Comparison of ENCODE assay signal across 8 mouse cellular contexts in genomic region chr8:109737237-109738048, GRCm38 (mm10). TPM values are rescaled to one million over a fixed set of nuclear protein-coding genes. Genes with fewer than 3 reads are reported as not detected.
A peak's percentile ranks its signal among the peaks of the same experiment; 100 is the strongest.
DNase-seq lines count a peak whose midpoint lies in the region; ATAC-seq and TF ChIP-seq lines count a peak whose summit lies in the region.

TSS of gene Atxn1l (minus strand) at chr8:109737739.

- H3K9ac ChIP-seq in MEL (ENCODE audit: control insufficient read depth, low read depth, low read length, poor library complexity, severe bottlenecking): peak within 1 kb of the TSS; percentile 85
- H3K9ac ChIP-seq in lung, embryonic 16.5 days (ENCODE audit: low read length): peak within 1 kb of the TSS; percentile 99

- peak in 2 of 3 experiments; percentile 51 to 59; a peak in 5 of 6 replicates for TF ChIP-seq CTCF in MEL (IDR thresholded peaks at IDR 0.05 in 2 of 3, conservative IDR thresholded peaks at IDR 0.05 in 1 of 3; ENCODE audit: control insufficient read depth in 1 of 3, insufficient read depth in 1 of 3, low read depth in 2 of 3, low read length in 3 of 3, poor library complexity in 1 of 3, severe bottlenecking in 1 of 3)
- TF ChIP-seq CTCF in cerebellum, adult 2 months (IDR thresholded peaks at IDR 0.05; ENCODE audit: borderline replicate concordance, insufficient read depth, low read depth, low read length): peak; percentile 60; the same call in 1 of the 2 replicates

- ATAC-seq in hematopoietic stem cell, adult 5-6 weeks (replicated peaks in 1 of 2; ENCODE audit: insufficient read depth in 1 of 2, low FRiP score in 2 of 2, low TSS enrichment in 1 of 2, low read depth in 1 of 2, poor library complexity in 2 of 2, severe bottlenecking in 2 of 2): peak; percentile 85 to 88
- ATAC-seq in lung, embryonic 16.5 days (ENCODE audit: low read depth): peak; percentile 89

- peak in 1 of 2 experiments; percentile 45; a peak in 1 of 4 replicates for TF ChIP-seq POLR2A in MEL (IDR thresholded peaks at IDR 0.05; ENCODE audit: control insufficient read depth in 1 of 2, insufficient read depth in 1 of 2, low read depth in 1 of 2, low read length in 2 of 2, poor library complexity in 1 of 2)
- peak; percentile 40; the same call in 1 of the 2 replicates for TF ChIP-seq POLR2A in cerebellum, adult 2 months (IDR thresholded peaks at IDR 0.05; ENCODE audit: borderline replicate concordance, insufficient read depth, low read length)

- no peak for TF ChIP-seq RAD21 in MEL (IDR thresholded peaks at IDR 0.05; ENCODE audit: low read depth, low read length)

- peaks cover 11% of the 10 kb centered on the region for H3K79me2 ChIP-seq in MEL (ENCODE audit: control insufficient read depth, insufficient read depth, low read length, poor library complexity)

- no peaks in the 10 kb centered on the region for H3K27me3 ChIP-seq in MEL (ENCODE audit: control insufficient read depth in 1 of 2, insufficient read depth in 2 of 2, low read length in 2 of 2)
- no peaks in the 10 kb centered on the region for H3K27me3 ChIP-seq in cerebellum, adult 2 months (ENCODE audit: control insufficient read depth, insufficient read depth, low read length)
- H3K27me3 ChIP-seq in lung, embryonic 16.5 days (ENCODE audit: control insufficient read depth, insufficient read depth, low read depth, low read length): no peaks in the 10 kb centered on the region

- peak within 1 kb of the TSS; percentile 74 to 81 for H3K4me3 ChIP-seq in MEL (ENCODE audit: control insufficient read depth in 1 of 2, insufficient read depth in 1 of 2, low read depth in 2 of 2, low read length in 2 of 2)
- H3K4me3 ChIP-seq in cerebellum, adult 2 months (replicated peaks; ENCODE audit: insufficient read depth, low read depth, low read length): peak within 1 kb of the TSS; percentile 86
- peak within 1 kb of the TSS; percentile 100 for H3K4me3 ChIP-seq in lung, embryonic 16.5 days (ENCODE audit: low read length)

- no peak for TF ChIP-seq EP300 in MEL (IDR thresholded peaks at IDR 0.05; ENCODE audit: low read depth in 1 of 2, low read length in 2 of 2)

- H3K4me1 ChIP-seq in MEL (ENCODE audit: control insufficient read depth in 1 of 2, insufficient read depth in 2 of 2, low read length in 2 of 2): peaks cover 4% of the 10 kb centered on the region in 2 experiments; a peak in 3 of 4 replicates
- H3K4me1 ChIP-seq in cerebellum, adult 2 months (ENCODE audit: control insufficient read depth, insufficient read depth, low read length): peaks cover 11% of the 10 kb centered on the region
- H3K4me1 ChIP-seq in lung, embryonic 16.5 days (replicated peaks; ENCODE audit: control insufficient read depth, insufficient read depth, low read length): peaks cover 9% of the 10 kb centered on the region

- peak within 1 kb of the TSS; percentile 93 for H3K4me2 ChIP-seq in lung, embryonic 16.5 days (ENCODE audit: low read depth, low read length)

- H3K27ac ChIP-seq in MEL (ENCODE audit: control insufficient read depth, low read depth, low read length): no peak within 1 kb of the TSS
- H3K27ac ChIP-seq in cerebellum, adult 2 months (ENCODE audit: insufficient read depth, low read length): peak within 1 kb of the TSS; percentile 85
- peak within 1 kb of the TSS; percentile 59 for H3K27ac ChIP-seq in lung, embryonic 16.5 days (ENCODE audit: low read length)

- peak; percentile 83 for DNase-seq in MEL (ENCODE audit: low read depth, low spot score)
- DNase-seq in cerebellum, adult 2 months: peak; percentile 83 to 91
- DNase-seq in forelimb bud, embryonic 11.5 days (ENCODE audit: low read depth, low spot score): peak; percentile 92
- DNase-seq in layer of hippocampus, adult 9-10 months (ENCODE audit: low spot score): peak; percentile 83
- DNase-seq in ovary, postnatal 10 days (ENCODE audit: low spot score): peak; percentile 84
- DNase-seq in thymus, postnatal 10 days (ENCODE audit: low spot score in 2 of 2): peak; percentile 79 to 88

- no peaks in the 10 kb centered on the region for H3K9me3 ChIP-seq in MEL (replicated peaks; ENCODE audit: insufficient read depth, low read length)
- no peaks in the 10 kb centered on the region for H3K9me3 ChIP-seq in lung, embryonic 16.5 days (ENCODE audit: control insufficient read depth, low read length)

- H3K36me3 ChIP-seq in MEL (ENCODE audit: control insufficient read depth in 1 of 2, insufficient read depth in 2 of 2, low read length in 2 of 2): no peaks in the 10 kb centered on the region; a peak in 2 of 4 replicates
- peaks cover 13% of the 10 kb centered on the region for H3K36me3 ChIP-seq in lung, embryonic 16.5 days (ENCODE audit: control insufficient read depth, insufficient read depth, low read length)

- 1% methylated on average over 59 of the region's 59 CpGs for WGBS in cerebellum, adult 2 months
- WGBS in lung, embryonic 16.5 days: under 1% methylated on average over 44 of the region's 59 CpGs

TF ChIP-seq in MEL, 35 proteins besides CTCF, POLR2A, EP300 and RAD21:
- TF ChIP-seq POLR2AphosphoS2 (IDR thresholded peaks at IDR 0.05; ENCODE audit: low read length) (no peak), ELF1 (IDR thresholded peaks at IDR 0.05; ENCODE audit: low read depth, low read length) (0 out of 2 replicates have a peak, but pooled peaks have one; percentile 24), SIN3A (IDR thresholded peaks at IDR 0.05; ENCODE audit: low read length) (peak; percentile 42), SMC3 (IDR thresholded peaks at IDR 0.05; ENCODE audit: low read depth, low read length) (0 out of 2 replicates have a peak, but pooled peaks have one; percentile 7), HCFC1 (IDR thresholded peaks at IDR 0.05; ENCODE audit: low read depth, low read length) (peak; percentile 82), MAZ (IDR thresholded peaks at IDR 0.05; ENCODE audit: low read depth, low read length) (peak; percentile 92), GATA1 (IDR thresholded peaks at IDR 0.05; ENCODE audit: low read depth, low read length) (no peak)

RNA-seq across cellular contexts. Expression of gene Atxn1l, which starts in this region (rescaled TPM):
- total RNA-seq in MEL (2012; rRNA removed): 3.8 and 4.1 TPM in 2 replicates
- polyA plus RNA-seq in MEL (2012; ENCODE audit: insufficient read depth in 1 of 2, insufficient read length in 2 of 2, low read depth in 1 of 2, low replicate concordance in 2 of 2, missing spikeins in 1 of 2): 1 to 10 TPM in 1 of 2 experiments, not detected in 1; 9.5 TPM
- polyA plus RNA-seq in cerebellum, adult 2 months (2012; rRNA removed): 14.6 and 16.0 TPM in 2 replicates
- 13.3 and 14.1 TPM in 2 replicates for total RNA-seq in hematopoietic stem cell, adult 5-6 weeks (2017)
- 7.6 and 7.7 TPM in 2 replicates for polyA plus RNA-seq in lung, embryonic 16.5 days (2015; fragmentation: Nextera tagmentation; extraction: Ambion mirVana)
